Mouse (Mus musculus) cerebellum, postnatal 4 days (tissue): ENCODE measurements around the gene Rgp1.
A peak's percentile ranks its signal among the peaks of the same experiment; 100 is the strongest.

Experiments used
- DNase-seq, 2 experiments: peaks; one replicate each; pipeline ENCODE4 v3.0.0; 2022; ENCODE audit warnings: low spot score in 2 of 2, mixed read lengths in 1 of 2

The Rgp1 gene

DNA sequence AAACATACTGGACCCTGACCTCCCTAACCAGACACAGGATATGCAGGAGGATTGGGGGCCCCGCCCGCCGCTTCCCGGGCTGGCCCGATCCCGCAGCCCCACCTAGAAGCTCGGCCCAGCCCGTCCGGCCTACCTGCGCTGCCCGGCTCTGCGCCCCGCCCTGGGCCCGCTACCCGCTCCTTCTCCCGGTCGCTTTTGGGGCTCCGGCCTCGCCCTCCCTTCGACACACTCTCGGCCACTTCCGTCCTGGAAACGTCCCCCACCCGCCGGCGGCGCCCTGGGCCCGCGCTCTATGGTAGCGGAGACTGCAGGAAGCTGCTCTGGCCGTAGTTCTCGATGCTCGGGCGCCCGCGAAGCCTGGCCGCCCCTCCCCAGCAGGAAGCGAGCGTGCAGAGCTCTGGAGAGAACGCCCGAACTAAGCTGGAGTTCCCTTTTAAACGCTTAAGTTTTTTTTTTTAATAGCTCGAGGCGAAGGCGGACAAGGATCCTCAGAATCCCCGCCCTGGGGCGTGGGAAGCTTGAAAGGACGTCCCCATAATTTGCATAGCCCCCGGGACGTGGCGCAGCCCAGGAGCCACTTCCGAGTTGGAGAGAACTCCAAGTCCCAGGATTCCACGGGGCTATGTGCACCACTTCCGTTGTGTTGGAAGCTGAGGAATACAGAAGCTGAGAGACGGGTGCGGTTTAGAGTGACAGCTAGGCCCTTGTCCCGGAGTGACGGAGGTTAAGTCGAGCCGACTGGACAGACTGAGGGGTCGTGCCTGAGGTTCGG lies 16.3 kb upstream of the Rgp1 start, which contains the start of the genes Creb3 and Tln1:
Gene Creb3, plus strand, starts transcription at position 336 of the 772 bp plus-strand sequence.
Gene Tln1, minus strand, starts transcription at position 695 of the 772 bp plus-strand sequence.
- peak; percentile 80 to 90 for DNase-seq

DNA sequence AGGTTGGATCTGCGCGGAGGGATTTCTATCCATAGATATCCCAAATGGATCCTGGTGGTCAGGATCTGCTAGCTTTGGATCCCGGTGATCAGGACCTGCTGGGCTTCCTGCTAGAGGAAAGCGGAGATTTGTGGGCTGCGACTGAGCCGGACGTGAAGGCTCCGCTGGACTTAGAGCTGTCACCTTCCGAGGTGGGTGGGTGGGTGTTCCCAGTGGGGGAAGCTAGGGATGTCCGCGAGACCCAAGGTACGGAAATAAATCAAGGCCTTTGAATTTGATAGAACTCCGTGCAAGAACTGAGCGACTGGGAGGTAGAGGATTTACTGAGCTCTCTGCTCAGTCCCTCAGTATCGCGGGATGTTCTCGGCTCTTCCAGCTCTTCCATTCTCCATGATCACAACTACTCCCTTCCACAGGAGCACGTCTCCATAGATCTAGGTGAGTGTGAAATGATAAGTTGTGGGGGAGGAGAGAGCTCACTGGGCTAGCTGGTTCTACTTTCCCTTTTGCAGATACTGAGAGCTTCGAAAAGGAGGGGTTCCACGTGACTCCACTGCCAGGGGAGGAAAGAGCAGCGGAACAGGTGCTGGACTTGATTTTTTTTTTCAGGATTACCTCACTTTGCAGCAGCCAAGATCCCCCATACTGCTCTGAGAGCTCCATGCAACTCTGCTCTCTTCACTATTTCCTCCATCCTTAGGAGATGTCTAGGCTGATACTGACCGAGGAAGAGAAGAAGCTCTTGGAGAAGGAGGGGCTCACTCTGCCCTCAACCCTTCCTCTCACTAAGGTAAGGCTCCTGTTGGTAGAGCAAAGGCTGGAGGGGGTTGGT lies 15.5 kb upstream of the Rgp1 start:
- DNase-seq, result no peak

DNA sequence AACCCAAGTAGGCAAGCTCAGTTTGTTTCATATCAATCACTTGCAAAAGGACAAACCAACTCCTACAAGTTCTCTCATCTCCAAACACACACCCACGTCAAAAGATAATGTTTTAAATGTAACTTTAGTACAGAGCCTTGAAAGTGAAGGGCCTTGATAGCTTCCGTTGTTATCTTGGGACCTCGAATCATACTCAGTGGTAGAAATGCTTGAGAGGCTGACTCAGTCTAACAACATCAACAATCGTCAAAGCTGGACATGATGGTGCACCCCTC lies 15.0 kb upstream of the Rgp1 start:
- DNase-seq, result no peak

DNA sequence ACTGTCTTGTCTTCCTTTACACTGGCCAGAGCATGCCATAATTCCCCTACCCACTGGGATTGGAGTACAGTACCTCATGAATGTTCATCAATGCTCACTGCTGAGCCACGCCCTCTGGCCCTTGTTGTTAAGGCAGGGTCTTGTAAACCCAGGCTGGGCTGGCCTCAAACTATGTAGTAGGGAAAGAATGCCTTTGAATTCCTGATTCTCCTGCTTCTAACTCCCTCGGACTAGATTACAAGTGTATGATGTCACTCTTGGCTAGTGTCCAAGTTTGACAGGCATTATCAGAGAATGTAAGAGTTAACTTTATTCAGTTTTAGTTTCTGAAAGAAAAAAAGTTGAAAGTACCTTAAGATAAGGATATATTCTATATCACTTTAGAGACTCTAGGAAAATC lies 14.3 kb upstream of the Rgp1 start:
- DNase-seq, result no peak

DNA sequence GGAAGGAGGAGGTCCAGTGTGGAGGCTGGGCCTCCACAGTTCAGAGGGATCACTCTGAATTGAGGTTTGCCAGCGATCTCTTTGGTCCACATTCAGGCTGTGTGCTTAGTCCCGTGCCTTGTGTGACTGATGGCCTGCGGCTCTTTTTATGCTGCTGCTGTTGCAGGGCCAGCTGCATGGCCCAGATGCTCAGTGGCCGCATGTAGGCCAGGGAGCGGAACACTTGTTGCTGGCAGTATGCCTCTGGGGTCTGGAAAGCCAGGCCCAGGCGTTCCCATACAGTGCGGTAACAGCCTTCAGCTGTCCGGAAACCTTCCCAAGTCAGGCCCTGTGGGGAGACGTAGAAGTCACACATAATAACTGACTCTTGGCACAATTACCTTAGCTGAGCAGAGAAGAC lies 11.4 kb upstream of the Rgp1 start:
- DNase-seq, result no peak

DNA sequence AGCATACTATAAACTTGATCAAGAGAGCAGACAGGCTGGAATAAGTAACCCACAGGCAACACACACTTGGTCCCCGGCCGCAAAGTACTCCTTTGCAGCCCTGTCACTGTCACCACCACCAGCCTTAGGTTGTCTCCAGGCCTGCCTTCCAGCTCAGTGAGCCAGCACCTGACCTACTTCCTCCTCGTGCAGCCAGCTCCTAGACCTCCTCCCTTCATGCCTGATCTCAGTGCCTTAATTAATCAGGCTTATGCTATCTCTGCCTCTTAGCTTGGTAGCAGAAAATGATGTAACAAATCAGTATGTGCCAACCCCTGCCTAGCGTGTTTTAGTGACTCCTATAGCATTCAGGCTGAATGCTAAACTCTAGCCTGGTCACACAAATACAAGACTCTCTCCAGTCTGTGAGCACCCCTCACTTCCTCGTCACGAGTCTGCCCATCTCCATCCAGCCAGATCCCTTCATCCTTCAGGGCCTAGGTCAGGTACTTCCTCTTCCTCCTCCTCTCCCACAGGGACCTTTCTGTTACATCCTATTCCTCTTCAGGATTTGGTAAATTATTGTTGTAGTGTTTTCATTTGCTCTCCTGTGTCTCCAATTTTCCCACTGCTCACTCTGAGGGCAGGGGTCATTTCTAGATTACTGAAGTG lies 7.0 kb upstream of the Rgp1 start:
- DNase-seq, result no peak

DNA sequence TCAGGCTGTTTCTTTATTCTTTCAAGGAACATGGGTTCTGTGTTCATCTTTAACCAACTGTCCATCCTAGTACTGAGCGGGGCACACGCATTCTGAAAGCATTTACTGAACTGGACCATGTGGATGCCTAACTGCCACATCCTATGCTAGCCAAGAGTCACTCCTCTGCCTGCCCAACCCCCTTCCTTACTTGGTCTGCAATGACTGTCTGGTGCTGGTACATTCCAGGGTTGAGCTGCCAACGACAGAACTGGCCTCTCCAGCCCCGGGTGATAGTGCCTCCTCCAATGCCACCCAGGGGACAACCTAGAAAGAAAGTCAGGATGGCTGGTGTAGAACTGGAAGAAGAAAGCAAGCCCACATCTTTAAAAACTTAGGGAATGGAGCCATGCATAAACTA lies 5.0 kb upstream of the Rgp1 start:
- DNase-seq, result no peak

DNA sequence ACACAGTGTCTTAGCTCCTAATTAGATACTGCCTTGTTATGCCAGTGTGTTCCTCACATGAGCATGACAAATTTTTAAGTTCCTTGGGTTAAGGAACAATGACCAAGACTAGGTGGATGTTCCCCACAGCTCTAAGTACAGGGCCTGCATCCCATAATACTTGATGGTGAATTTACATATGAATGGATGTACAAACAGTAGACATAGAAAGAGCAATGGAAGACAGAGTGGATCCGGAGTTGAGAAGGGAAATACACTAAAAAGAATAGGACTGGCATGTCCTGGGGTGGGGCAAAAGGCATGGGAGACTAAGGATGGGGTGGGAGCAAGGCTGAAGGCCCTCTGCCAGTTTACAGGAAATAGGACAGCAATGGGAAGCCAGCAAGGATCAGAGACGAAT lies 3.2 kb upstream of the Rgp1 start:
- no peak for DNase-seq

DNA sequence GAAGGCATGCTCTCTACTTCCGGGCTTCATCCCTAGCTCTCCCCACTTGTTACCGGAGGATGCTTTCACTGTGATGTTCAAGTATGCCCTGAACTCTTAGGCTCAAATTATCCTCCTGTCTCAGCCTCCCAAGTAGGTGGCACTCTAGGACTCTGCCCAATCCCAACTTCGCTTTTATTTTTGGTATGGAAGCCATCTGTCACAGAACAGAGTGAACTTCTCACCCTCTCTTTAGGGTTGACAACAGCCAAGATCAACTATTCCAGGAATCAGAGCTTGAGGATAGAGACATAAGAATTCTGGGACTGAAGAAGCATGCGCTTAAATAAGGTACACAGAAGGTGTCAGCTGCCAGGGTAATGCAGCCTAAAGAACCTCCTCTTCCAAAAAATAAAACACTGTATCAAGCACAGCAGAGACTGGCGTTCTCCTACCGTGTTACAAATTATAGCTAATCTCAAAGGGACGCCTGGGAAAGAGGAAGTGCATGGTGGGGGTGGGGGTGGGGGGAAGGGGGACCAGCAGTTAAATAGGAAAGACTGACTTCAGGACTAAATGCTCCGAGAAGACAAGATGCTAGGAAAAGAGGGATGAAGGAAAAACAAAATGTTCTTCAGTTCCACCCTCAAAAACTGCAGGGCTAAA lies 1.2 kb upstream of the Rgp1 start:
- DNase-seq, result no peak

DNA sequence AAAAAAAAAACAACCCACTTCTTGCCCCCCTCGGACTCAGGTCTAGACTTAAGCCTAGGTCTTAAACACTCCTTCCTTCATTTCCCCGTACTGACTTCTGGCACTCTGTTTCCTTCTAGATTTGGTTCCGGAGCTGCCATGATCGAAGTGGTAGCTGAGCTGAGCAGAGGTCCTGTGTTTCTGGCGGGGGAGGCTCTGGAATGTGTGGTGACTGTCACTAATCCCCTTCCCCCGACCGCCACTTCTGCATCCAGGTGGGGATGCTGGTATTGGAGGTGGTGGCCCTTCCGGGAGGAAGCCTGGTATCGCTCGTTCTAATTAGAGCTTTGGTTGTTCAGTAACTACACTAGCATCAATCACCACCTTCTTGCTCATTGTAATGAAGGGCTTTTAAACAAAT lies 741 bp downstream of the Rgp1 start:
- no peak for DNase-seq

DNA sequence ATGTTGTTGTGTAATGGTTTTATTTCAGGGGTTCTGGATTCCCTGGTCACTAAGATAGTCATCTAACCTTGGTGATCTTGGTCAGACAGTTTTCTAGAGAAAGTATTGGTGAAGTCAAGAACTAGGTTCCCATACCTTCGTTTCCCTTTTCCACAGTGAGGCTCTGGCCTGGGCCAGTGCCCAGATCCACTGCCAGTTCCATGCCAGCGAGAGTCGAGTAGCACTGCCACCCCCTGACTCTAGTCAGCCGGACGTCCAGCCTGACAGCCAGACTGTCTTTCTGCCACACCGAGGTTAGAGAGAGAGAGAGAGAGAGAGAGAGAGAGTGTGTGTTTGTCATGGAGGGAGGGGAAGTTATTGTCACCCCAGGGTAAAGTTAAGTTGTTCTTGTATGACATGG lies 1.2 kb downstream of the Rgp1 start:
- DNase-seq, result no peak

DNA sequence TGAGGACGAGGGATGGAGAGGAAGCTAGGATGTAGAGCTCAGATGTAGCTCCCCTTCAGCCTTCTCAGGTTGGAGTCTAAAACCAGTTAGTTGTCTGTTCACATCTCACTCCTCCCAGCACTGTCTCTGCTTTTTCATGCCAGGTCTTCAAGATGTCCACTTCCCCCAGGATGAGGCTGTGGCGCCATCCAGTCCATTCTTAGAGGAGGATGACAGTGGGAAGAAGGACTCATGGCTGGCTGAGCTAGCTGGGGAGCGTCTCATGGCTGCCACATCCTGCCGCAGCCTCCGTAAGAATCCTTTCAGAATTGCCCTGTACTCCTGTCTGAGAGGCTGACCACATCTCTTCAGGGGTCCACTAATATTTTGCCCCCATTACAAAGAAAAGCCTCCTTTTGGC lies 2.2 kb downstream of the Rgp1 start:
- no peak for DNase-seq

DNA sequence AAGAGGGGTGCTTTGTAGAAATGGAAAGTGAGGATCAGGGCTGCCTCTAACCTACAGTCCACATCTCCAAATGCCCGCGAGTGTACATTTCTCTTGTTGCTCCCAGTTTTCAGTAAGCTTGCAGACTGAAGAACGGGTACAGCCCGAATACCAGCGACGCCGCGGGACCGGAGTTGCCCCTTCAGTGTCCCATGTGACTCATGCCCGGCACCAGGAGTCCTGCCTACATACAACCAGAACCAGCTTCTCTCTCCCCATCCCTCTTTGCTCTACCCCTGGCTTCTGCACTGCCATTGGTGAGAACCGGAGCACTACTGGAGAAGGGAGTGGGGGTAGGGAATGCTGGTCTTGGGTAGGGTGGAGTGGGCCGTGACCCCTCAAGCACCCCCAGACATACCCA lies 2.9 kb downstream of the Rgp1 start:
- DNase-seq, result no peak

DNA sequence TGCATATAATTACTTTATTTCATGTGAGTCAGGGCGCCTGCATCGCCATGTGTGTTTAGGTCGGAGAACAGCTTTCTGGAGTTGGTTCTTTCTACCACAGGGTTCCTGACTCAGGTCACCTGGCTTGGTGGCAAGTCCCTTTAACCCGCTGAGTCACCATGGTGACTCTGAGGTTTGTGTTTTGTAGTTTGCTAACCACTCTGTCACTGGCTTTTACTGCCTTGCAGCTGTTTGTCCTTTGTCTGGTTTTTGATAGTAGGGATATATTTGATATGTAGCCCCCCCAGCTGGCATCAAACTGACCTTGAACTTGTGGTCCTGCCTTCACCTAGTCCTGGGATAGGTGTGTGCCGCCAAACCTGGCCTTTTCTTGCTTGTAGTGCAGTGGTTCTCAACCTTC lies 3.7 kb downstream of the Rgp1 start:
- no peak for DNase-seq

DNA sequence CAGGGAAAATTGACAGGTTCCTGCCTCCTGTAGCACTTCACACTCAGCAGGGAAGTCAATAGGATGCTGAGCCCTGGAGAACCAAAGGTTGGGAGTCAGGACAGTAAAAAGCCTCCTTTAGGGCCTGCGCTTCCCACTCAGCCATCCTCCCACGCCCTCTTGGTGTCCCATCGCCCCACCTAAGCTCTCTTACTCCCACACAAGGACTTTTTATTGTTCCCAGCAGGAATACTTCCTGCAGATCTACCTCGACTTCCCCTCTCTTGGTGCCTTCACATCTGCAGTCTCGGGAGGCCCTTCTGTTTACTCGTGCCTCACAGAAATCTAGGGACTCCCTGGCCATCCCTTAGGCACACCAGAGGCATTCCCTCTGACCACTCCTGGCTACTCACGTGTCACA lies 4.9 kb downstream of the Rgp1 start:
- no peak for DNase-seq

DNA sequence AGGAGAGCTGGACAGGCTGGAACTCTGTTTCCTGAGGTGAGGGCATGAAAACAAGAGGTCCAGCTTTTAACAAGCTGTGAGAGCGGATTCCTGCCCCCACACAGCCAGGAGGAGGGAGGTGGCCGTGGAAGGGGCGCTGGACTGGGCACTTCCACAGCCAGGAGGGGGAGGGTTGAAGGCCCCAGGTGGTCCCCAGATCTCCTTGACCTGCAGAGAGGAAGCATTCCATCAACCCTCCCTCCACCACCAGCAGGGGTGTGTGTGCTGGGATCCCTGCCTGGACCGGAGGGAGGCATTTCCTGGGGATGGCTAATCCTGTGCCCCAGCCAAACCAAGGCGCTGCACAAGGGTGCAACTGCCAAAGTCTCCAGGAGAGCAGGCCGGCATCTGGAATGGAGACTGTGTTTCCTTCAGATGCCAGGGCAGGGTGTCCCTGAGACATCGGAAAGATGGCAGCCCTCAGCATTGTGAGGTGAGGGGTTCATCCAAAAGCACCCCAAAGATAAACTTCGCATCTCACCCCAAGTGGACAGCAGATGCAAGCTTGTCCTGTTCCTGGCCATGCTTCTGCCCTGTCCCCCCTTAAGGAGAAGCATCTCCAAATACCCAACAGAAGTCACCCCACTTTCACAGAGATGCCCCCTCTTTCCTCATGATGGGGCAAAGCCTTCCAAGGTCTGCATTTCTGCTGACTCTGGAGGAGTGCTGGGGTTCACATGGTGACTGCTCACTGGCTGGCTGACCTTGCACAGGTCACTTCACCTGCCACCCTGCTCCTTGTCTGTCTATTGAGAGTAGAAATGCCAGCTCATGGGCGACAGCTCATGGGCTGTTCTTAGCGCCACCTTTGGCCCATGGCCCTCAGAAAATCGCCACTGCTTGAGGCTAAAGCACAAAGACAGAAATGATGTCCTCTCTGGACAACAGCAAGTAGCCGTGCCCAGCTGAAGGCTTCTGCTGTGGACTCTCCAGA lies 6.2 kb downstream of the Rgp1 start, which contains the start of gene Msmp:
Gene Msmp, minus strand, starts transcription at position 51 of the 973 bp plus-strand sequence.
- no peak for DNase-seq

DNA sequence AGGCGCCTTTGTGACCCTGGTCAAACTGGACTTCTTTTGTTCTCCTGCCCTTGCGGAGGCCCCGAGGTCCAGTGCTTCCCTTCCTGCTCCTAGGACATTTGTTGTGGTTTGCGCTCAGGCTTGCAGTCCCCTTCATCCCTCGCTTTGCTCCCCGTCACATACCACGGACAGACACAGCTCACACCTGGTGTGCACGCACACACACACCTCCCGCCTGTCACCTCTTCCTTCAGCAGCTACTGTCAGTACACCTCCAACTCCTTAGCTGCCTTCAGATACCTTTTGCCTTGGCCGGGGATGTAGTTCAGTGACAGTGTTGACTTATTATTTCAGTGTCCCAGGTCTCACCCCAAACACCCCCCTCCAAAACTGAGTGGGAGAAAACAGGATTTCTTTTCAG lies 7.2 kb downstream of the Rgp1 start:
- DNase-seq, result no peak

DNA sequence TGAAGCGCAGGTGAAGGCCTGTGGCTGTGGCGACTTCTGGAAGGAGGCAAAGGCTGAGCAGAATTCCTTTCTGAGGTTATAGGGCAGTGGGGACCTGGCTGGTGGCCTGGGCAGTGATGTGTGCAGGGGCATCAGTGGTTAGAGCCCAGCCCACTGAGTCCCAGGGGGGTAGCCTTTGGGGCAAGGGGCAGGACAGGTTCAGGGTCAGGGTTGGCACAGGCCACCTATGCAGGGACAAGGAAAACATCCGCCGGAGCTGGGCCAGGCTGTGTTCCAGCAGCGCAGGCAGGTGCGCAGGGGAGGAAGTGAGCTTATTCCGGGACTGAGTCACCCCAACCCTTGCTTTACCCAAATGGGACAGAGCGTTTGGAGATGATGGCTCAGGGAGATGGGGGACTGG lies 7.9 kb downstream of the Rgp1 start:
- DNase-seq, result no peak

DNA sequence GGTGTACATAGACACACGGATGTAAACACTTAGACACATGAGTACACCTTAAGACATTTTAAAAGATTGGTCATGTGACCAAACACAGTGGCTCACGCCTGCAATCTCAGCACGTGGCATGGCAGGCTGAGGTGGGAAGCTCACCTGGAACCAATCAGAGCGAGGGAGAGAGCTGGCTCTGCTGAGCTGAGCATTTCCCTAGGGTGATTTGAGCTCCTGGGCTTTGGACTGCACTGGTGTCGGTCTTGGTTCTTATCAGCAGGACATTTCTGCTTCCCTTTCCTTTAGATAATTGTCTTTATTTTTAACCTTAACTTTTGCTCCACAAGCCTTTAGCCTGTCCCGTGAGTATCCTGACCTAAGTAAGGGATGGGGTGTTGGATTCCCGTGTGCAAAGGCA lies 9.2 kb downstream of the Rgp1 start:
- DNase-seq, result no peak

DNA sequence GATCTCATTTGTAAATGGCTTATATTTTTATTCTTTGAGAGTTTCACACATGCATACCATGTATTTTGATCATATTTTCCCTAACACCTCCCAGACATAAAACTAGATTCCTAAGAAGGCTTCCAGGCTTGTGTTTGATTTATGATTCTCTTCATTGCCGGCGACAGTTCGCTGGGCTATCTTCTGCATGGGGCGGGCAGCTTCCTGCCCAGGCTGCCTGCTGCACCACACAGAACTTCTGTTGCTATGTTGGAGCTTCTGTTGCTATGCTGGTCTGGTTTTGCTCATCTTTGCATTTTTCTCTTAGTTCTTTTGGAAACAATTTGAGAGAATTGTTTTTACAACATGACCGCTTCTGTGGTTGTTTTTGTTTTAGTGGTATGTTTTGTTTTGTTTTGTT lies 13.0 kb downstream of the Rgp1 start:
- no peak for DNase-seq

DNA sequence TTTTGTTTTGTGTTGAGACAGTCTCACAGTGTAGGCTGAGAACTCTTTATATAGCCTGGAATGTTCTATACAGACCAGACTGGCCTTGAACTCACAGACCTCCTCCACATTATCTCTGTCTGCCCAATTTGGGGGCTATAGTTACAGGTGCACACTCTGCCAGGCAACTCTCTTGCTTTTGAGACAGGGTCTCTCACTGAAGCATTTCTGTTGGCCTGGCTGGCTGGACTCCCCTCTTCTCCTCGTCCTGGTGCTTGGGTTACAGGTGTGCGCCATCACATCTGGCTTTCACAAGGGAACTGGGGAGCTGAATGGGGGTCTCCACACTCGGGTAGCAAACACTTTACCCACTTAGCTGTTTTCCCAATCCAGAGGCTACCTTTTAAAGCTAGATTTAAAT lies 13.4 kb downstream of the Rgp1 start:
- DNase-seq, result no peak
